Mouse (Mus musculus): ENCODE data around the gene Krtap5-1.
"Not testable (repeated sequence)": the region's sequence is repeated elsewhere in the genome, so short reads cannot be mapped to it uniquely, and the experiment has no call there.

The Krtap5-1 gene

DNA sequence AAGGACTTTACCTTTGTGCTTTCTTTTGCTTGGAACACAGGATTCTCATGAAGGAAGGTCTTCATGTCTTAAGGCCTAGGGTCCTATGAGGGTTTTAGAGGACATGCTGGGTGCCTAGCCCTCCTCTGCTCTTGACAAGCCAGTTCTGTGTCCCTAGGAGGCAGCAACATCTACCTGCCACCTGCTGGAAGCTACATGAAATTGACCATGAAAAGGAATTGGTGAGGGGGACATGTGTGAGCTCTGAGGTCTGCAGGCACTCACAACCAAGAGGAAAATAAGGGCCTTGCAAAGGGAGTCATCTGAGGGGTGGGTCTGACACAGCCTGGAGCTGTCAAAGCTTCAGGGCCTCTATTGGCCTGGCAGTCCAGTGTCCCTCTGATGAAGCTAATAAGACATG is 1.5 kb downstream of the Krtap5-1 start:
- no peak for DNase-seq

DNA sequence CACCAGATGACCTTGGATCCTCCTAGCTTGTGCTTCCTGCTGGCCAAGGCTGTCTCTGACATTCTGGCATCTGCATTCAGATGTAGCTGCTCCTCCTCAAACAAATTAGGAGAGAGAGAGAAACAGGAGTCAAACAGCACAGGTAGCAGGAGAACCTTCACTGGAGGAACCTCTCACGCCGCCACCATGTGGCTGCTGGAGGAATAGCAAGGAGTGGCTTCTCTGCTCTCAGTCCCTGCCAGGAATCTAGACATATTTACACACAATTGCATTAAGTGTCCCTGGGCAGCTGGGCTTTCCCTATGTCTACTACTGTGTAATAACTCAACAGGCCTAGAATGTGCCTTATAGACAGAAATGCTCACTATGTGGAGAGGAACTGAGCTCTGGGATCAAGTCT is 3.1 kb downstream of the Krtap5-1 start:
- peak; percentile 22 for DNase-seq

DNA sequence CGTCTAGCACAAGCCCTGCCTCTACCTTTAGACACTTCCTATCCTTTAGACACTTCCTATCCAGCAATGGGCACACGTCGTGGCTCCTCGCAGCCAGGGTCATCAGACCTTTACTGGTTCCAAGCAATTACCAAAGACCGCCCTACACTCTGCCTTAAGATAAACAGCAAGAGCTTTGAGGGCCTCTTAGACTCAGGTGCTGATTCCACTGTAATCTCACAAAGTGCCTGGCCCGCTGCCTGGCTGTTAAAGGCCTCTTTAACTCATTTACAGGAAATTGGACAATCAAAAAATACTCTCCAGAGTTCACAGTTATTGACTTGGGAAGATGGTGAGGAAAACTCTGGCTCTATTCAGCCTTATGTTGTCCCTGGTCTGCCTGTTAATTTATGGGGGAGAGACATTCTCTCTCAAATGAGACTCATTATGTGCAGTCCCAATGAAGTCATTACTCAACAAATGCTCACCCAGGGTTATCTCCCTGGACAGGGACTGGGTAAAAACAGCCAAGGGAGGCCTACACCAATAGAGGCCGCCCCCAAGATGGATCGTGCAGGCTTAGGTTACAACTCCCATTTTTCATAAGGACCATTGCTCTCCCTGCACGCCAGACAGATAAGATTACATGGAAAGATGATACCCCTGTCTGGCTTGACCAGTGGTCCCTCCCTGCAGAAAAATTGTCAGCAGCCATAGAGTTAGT is 10.9 kb downstream of the Krtap5-1 start:
- not testable (repeated sequence) for DNase-seq

DNA sequence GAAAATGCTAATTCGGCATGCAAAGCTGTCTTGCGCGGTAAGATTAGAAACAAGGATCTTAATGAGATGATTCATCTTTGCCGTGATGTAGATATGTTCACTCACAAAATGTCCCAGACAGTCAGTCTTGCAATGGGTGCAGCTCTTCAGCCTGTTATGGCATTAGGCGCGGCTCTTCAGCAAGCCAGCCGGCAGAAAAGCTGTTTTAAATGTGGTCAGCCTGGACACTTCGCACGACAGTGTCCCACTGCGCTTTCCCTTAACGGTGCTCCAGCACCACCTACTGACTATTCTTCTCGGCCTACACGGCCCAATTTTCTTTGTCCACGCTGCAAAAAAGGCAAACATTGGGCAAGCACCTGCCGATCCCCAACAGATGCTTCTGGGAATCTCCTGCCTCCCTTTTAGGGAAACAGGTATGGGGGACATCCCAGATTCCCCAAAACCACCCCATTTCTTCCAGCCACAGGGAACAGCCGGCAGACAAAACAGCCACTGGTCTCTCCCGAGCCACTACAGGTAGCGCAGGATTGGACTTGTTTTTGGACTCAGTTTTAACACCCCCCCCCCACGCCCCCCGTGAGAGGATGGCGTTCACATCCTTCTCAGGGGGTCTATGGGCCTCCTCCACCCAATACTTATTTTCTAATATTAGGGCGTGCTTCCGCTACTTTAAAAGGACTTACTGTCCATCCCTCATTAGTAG is 11.6 kb downstream of the Krtap5-1 start:
- peak; percentile 50 for DNase-seq

DNA sequence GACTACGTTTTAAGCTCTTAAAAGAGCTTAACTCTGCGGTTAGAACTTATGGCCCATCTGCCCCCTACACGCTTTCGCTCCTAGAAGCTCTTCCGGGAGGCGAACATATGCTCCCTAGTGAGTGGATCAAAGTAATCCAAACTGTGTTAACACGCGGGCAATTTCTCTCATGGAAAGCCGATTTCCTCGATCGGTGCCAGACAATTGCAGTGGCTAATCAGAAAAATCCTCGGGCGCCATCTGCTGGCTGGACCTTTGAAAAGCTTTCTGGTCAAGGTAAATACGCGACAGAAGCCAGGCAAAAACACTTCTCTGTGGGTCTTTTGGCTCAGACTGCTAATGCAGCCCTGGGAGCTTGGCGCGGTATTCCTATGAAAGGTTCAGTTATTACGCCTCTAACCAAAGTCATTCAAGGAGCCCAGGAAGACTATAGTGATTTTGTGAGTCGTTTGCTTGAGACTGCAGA is 12.3 kb downstream of the Krtap5-1 start:
- peak; percentile 95 for DNase-seq

DNA sequence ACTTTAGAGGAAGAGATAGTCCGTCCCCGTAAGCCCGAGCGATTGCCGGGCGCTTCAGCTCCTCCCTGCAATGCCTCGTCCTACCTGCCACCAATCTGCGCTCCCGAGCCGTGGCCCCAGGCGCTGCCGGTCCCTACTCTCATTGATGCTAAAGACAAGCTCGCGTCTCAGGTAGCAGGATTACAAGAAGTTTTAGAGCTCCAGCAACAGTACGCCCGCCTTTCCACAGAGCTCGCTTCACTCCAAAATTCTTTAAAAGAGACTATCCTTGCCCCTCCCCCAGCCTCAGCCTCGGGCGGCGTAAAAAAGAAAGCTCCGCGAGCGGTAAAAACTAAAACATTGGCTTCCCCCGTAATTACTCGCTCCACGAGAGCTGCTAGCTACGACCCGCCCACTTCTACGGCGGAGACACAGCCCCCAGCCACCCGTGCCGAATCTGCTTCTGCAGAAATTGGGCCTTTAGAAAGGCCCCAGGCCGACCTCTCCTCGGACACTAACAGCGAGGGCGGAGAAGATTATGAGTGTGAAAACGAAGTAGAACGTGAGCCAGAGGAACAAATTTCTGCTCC is 12.8 kb downstream of the Krtap5-1 start:
- DNase-seq, result peak; percentile 56

DNA sequence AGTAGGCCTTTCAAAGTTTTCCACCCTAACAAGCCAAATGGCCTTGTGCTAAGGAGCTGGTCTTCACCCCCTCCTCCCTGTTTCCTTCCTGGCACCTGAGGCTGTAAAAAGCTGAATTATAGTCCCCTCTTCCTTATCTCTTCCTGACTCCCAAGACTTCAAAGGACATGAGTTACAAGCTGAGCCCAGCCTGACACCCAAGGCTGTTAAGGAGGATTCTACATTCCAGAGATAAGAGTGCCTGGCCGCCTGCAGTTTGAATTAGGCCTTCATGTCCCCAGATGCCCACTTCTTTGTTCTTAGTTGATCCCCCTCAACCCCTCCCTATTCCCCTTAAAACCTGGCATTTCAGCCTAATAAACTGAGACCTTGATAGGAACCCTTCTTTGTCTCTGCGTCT is 14.1 kb downstream of the Krtap5-1 start:
- peak; percentile 17 for DNase-seq

DNA sequence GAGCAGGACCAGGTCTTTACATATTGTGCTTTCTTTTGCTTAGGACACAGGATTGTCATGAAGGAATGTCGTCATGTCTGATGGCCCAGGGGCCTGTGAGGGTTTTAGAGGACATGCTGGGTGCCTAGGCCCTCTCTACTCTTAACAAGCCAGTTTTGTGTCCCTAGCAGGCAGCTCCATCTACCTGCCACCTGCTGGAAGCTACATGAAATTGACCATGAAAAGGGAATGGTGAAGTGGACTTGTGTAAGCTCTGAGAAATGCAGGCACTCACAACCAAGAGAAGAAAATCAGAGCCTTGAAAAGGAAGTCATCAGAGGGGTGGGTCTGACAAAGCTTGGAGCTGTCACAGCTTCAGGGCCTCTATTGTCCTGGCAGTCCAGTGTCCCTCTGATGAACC is 17.6 kb downstream of the Krtap5-1 start:
- not testable (repeated sequence) for DNase-seq

DNA sequence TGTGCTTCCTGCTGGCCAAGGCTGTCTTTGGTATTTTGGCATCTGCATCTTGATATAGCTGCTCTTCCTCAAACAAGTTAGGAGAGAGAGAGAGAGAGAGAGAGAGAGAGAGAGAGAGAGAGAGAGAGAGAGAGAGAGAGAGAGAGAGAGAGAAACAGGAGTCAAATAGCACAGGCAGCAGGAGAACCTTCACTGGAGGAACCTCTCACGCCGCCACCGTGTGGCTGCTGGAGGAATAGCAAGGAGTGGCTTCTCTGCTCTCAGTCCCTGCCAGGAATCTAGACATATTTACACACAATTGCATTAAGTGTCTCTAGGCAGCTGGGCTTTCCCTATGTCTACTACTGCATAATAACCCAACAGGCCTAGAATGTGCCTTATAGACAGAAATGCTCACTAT is 18.7 kb downstream of the Krtap5-1 start:
- DNase-seq, result peak; percentile 47

DNA sequence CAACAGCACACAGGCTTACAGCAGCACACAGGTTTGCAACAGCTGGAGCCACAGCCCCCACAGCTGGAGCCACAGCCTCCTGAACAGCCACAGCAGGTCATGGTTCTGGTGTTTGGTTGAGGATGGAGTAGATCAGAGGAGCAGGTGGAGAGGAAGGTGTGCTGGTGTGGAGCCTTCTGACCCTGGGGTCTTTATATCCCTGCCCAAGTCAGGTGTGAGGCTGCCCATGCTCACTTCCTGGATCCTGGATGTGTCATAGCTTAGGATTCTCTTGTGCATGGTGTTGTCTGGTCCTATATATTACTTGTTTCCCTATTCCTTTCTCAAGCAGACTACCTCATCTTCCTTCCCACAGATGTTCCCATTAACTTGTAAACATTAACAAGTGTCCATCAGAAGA is 22.7 kb downstream of the Krtap5-1 start, which contains the start of gene Gm4559:
TSS of gene Gm4559 (minus strand) at position 101 of the 400 bp plus-strand sequence.
- DNase-seq, result not testable (repeated sequence)

DNA sequence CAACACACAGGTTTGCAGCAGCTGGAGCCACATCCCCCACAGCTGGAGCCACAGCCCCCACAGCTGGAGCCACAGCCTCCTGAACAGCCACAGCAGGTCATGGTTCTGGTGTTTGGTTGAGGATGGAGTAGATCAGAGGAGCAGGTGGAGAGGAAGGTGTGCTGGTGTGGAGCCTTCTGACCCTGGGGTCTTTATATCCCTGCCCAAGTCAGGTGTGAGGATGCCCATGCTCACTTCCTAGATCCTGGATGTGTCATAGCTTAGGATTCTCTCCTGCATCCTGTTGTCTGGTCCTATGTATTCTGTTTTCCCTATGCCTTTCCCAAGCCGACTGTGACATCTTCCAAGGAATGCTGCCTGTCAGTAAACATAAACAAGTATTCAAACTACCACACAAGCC is 38.7 kb downstream of the Krtap5-1 start, which contains the start of gene Gm2431:
TSS of gene Gm2431 (minus strand) at position 101 of the 400 bp plus-strand sequence.
- DNase-seq, result not testable (repeated sequence)

DNA sequence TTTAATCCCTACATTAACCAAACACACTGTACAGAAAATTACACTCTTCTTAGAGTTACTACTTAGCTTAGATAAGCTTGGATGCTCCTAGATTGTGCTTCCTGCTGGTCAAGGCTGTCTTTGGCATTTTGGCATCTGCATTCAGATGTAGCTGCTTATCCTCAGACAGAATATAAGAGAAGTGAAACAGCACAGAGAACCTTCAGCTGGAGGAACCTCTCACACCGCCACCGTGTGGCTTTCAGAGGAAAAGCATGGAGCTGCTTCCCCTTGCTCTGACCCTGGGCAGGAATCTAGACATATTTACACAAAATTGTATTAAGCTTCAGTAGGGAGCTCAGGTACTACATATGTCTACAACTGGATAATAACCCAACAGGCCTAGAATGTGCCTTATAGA is 41.4 kb downstream of the Krtap5-1 start:
- DNase-seq, result peak; percentile 16

DNA sequence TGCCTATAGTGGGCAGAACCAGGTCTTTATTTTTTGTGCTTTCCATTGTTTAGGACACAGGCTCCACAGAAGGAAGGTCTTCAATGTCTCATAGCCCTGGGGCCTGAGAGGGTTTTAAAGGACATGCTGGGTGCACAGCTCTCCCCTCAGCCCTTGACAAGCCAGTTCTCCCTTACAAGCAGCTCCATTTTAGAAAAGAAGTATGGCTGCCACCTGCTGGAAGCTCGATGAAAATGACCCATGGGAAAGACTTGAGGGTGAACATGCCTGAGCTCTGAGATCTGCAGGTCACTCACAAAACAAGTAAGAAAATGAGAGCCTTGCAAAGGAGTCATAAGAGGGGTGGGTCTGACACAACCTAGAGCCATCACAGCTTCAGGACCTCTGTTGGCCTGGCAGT is 47.1 kb downstream of the Krtap5-1 start:
- DNase-seq, result peak; percentile 22
